Mouse (Mus musculus) forebrain, embryonic 12.5 days (tissue): ENCODE measurements around the gene Psmd9. TPM values are rescaled to one million over a fixed set of nuclear protein-coding genes. Genes with fewer than 3 reads are reported as not detected.

ENCODE experiments used
- ATAC-seq: fragments of 200-750 bp; cut with Nextera tagmentation; 2 replicates; pipeline ENCODE4 v1.8.0; 2017; ENCODE audit warnings: moderate TSS enrichment; ENCODE audit not compliant: low FRiP score
- H3K27ac ChIP-seq: fragments of 300-500 bp; sonication (generic); 2 replicates; pipeline ENCODE4 v1.5.1; 2016; ENCODE audit warnings: mild to moderate bottlenecking
- H3K27me3 ChIP-seq: fragments of 300-500 bp; sonication (generic); 2 replicates; pipeline ENCODE4 v1.6.1; 2016; ENCODE audit warnings: mild to moderate bottlenecking
- H3K36me3 ChIP-seq: fragments of 300-500 bp; sonication (generic); replicated peaks from 2 replicates; pipeline ENCODE4 v1.6.1; 2016; ENCODE audit warnings: mild to moderate bottlenecking
- H3K4me1 ChIP-seq: fragments of 300-500 bp; sonication (generic); 2 replicates; pipeline ENCODE4 v1.6.1; 2016
- H3K4me2 ChIP-seq: fragments of 300-500 bp; sonication (generic); 2 replicates; pipeline ENCODE4 v1.6.1; 2016; ENCODE audit warnings: mild to moderate bottlenecking, moderate library complexity
- H3K4me3 ChIP-seq: fragments of 300-500 bp; sonication (generic); replicated peaks from 2 replicates; pipeline ENCODE4 v1.5.1; 2016; ENCODE audit warnings: mild to moderate bottlenecking
- H3K9ac ChIP-seq: fragments of 300-500 bp; sonication (generic); 2 replicates; pipeline ENCODE4 v1.6.1; 2016; ENCODE audit warnings: mild to moderate bottlenecking
- H3K9me3 ChIP-seq: fragments of 300-500 bp; sonication (generic); 2 replicates; pipeline ENCODE4 v1.6.1; 2016
- WGBS: fragments of 180-500 bp; shearing (Covaris S2); methylation state at CpG from one replicate; pipeline ENCODE4 v1.1.7; 2016; 5-methylcytosine and 5-hydroxymethylcytosine counted together
- polyA plus RNA-seq: library from polyadenylated mRNA; unstranded; fragments of >200 nt; fragmentation: Nextera tagmentation; extraction: Ambion mirVana; gene quantifications from 2 replicates; pipeline ENCODE4 v1.2.1, GENCODE M21; 2016

The Psmd9 gene
- polyA plus RNA-seq, 1 experiment from 2014 or later, result 71.6 TPM

DNA sequence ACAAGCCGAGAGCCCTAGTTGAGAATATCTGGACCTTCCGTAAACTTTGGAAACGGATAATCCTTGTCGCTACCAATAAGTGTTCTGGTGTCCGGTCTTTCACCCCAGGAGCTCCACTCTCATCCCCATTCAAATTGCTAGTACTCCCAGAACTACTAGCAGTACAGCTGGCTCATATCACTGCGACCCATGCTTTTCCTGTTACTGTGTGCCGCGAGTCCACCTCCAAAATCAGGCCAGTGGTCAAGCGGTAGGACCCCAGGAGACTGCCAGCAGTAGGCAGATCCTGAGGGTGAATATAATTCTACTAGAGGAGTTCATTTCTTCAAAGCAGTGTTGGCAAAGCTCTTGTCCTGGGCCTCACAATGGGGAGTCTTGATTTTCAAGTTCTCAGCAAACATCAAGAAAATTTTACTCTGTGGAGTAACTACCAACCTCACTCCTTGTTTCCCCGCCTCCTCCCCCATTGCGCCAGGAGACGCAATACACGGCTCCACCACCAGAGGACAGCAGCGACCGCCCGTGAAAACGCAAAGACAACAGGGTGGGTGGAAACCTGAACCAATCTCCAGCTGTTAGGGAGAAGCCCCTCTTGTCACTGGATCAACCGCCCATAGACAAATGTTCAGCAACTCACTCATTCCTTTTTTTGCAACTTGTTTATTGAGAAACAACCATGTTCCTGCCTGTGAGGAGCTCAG lies 36.0 kb upstream of the Psmd9 start:
- peak overlapping the region; percentile 13 for H3K4me3 ChIP-seq
- H3K9ac ChIP-seq, result no peak overlapping the region
- ATAC-seq, result peak; percentile 6; the same call in 1 of the 2 replicates
- H3K27me3 ChIP-seq, result peaks cover 7% of the 10 kb centered on the region; the same call in 1 of the 2 replicates
- H3K4me1 ChIP-seq, result peaks cover 71% of the 10 kb centered on the region
- peak overlapping the region; percentile 100 for H3K4me2 ChIP-seq
- no peaks in the 10 kb centered on the region for H3K9me3 ChIP-seq
- H3K27ac ChIP-seq, result peak overlapping the region; percentile 100
- 19% methylated on average over 18 of the region's 18 CpGs for WGBS
- H3K36me3 ChIP-seq, result peaks cover 46% of the 10 kb centered on the region

- 22% methylated on average over 6 of the region's 7 CpGs for WGBS
- peak overlapping the region; percentile 13 for H3K4me3 ChIP-seq
- no peaks in the 10 kb centered on the region for H3K9me3 ChIP-seq
- H3K4me1 ChIP-seq, result peaks cover 73% of the 10 kb centered on the region
- peak overlapping the region; percentile 100 for H3K4me2 ChIP-seq
- ATAC-seq, result 0 out of 2 replicates have a peak, but pooled peaks have one; percentile 3
- H3K9ac ChIP-seq, result peak overlapping the region; percentile 99
- peak overlapping the region; percentile 100 for H3K27ac ChIP-seq
- H3K36me3 ChIP-seq, result peaks cover 42% of the 10 kb centered on the region
- H3K27me3 ChIP-seq, result peaks cover 7% of the 10 kb centered on the region; the same call in 1 of the 2 replicates
Measured at GRCm38 (mm10) chr5:123133784-123134143, 35.4 kb upstream of the Psmd9 start.

DNA sequence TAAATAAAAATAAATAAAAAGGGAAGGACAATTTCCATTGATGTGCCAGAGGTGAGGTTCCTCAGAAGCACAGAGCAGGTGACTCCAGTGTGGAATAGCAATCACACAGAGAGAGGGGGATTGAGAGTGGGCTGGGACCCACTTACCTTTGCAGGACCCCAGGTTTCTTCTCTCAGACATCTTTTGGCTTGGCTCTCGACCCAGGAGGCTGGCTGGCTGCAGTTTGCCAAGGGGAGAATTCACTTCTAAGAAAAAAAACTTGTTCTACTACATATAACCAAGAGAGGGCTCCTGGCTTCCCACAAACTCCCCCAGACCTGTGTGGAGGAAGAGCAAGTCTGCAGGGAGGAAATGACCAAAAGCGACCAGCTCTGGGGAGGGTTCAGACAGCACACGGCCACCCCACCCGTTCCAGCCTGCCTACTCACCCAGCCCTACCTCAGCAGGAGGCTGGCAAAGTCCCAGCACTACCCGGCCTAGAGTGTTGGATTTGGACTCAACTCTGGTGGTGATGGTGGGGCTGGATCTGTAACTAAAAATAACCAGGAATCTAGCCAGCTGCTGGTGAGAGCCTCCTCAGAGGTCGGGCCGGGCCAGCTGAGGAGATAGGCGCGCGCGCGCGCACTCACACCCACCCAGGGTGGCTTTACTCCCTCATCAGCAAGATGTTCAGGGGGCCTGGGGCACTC lies 34.9 kb upstream of the Psmd9 start:
- peaks cover 36% of the 10 kb centered on the region for H3K36me3 ChIP-seq
- H3K9ac ChIP-seq, result peak overlapping the region; percentile 99
- 38% methylated on average over 13 of the region's 13 CpGs for WGBS
- peak overlapping the region; percentile 81 for H3K4me3 ChIP-seq
- ATAC-seq, result no peak
- peak overlapping the region; percentile 100 for H3K27ac ChIP-seq
- H3K27me3 ChIP-seq, result peaks cover 7% of the 10 kb centered on the region; the same call in 1 of the 2 replicates
- peaks cover 73% of the 10 kb centered on the region for H3K4me1 ChIP-seq
- H3K4me2 ChIP-seq, result peak overlapping the region; percentile 100
- H3K9me3 ChIP-seq, result no peaks in the 10 kb centered on the region

DNA sequence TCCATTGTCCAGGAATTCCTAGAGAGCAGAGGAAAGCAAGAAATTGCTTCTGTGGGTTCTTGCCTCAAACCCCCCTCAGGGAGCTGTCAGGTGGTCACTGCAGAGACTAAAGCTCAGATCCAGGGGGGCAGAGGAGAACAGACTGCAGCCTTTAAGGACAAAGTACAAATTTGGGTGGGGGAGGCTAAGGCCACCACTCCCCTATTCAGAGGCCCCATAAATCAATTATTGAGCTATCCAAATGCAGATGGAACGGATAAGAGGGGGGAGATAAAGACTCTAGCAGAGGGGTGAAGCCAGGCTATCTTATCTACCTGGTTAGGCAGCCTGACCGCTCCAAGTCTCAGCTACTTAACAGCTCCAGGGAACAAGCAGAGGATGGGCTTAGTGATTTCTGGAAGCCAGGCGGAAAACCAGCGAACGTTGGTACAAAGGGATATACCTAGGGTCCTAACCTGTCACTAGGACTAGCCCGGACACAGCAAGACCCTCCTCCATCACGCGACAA lies 34.3 kb upstream of the Psmd9 start:
- WGBS, result 19% methylated on average over 8 of the region's 8 CpGs
- peak overlapping the region; percentile 81 for H3K4me3 ChIP-seq
- H3K9ac ChIP-seq, result peak overlapping the region; percentile 99
- peak overlapping the region; percentile 100 for H3K4me2 ChIP-seq
- peaks cover 7% of the 10 kb centered on the region; the same call in 1 of the 2 replicates for H3K27me3 ChIP-seq
- ATAC-seq, result no peak
- H3K27ac ChIP-seq, result peak overlapping the region; percentile 100
- H3K36me3 ChIP-seq, result peaks cover 31% of the 10 kb centered on the region
- peaks cover 73% of the 10 kb centered on the region for H3K4me1 ChIP-seq
- H3K9me3 ChIP-seq, result no peaks in the 10 kb centered on the region

- Histone ChIP-seq H3K4me2 (peak overlapping the region; percentile 100), H3K4me1 (peaks cover 73% of the 10 kb centered on the region), H3K9ac (peak overlapping the region; percentile 99), H3K27ac (peak overlapping the region; percentile 100), H3K36me3 (peaks cover 23% of the 10 kb centered on the region), H3K27me3 (peaks cover 7% of the 10 kb centered on the region; the same call in 1 of the 2 replicates), H3K4me3 (peak overlapping the region; percentile 81), H3K9me3 (no peaks in the 10 kb centered on the region)
- ATAC-seq, result no peak
- 5% methylated on average over 30 of the region's 30 CpGs for WGBS
Measured at GRCm38 (mm10) chr5:123135471-123136360, 33.5 kb upstream of the Psmd9 start.

DNA sequence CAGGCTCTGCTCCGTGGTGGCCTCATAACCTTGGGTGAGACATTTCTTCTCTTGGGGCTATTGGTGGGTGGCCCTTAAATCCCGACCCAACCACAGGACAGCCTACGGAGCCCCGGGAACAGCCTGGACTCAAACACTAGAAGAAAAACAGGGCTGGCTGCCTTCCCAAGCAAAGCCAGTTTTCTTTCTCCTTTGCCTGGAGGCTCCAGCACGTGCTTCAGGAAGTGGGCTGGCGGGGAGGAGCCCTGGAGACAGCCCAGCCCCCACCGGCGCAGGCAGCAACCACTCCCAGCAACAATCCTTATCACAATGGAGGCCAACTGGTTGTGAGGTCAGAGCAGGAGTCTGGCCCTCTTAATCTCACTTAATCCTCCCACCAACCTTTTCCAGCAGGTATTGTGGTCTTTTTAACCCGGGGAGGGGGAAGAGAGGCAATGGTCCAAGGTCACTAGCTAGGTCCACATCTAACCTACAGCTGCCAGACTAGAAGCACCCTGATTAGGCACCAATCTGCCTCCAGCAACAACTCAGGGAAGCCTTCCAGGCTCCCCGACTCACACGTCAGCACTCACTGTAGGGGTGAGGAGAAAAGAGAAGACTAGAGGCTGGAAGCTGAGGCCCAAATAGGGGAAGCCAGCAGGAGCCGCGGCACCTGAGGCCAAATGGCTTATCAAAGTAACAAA lies 32.7 kb upstream of the Psmd9 start:
- ATAC-seq, result no peak
- peak overlapping the region; percentile 99 for H3K9ac ChIP-seq
- peak overlapping the region; percentile 100 for H3K27ac ChIP-seq
- H3K4me2 ChIP-seq, result peak overlapping the region; percentile 100
- under 1% methylated on average over 13 of the region's 13 CpGs for WGBS
- H3K9me3 ChIP-seq, result no peaks in the 10 kb centered on the region
- peak overlapping the region; percentile 81 for H3K4me3 ChIP-seq
- H3K27me3 ChIP-seq, result peaks cover 3% of the 10 kb centered on the region; the same call in 1 of the 2 replicates
- peaks cover 69% of the 10 kb centered on the region for H3K4me1 ChIP-seq
- H3K36me3 ChIP-seq, result peaks cover 18% of the 10 kb centered on the region

DNA sequence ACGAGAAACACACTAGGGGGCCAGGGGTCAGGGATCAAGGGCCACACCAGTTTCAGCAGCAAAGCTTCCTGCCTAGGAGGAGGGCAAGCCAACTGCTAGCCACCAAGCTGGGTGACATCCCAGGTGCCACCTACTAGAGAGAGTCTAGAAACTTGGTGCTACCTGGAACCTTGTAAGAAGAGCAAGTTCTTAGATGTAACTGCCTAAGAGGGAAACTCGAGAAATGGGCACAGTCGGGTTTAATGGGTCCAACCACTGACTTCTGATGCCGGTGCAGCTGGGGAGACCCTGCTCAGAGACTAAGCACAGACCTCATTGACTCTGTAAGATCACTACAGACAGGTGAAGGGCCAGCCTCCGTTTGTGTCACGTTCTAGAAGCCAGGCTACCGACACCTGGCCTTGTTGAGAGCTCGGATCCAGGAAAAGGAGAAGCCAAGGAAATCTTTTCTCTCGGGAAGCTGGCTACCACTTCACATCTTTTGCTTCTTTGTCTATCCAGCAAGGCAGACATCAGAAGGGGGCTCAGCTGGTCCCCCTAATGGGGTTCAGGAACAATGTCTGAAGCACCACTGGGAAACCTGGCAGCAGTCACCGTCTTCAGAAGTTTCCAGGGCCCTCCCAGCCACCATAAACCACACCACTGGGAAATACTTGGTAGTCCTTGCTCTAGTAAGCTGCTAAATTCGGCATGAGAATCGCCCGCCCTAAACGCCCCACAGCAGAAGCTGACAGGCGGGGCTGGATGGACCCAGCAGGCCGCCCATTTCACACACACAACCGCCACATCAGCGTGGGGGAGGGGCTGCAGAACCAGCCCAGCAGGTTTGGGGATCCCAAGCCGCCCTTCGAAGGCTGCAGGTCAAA lies 31.9 kb upstream of the Psmd9 start:
- H3K36me3 ChIP-seq, result peaks cover 16% of the 10 kb centered on the region
- no peaks in the 10 kb centered on the region for H3K27me3 ChIP-seq
- no peak for ATAC-seq
- H3K4me2 ChIP-seq, result peak overlapping the region; percentile 100
- peak overlapping the region; percentile 100 for H3K27ac ChIP-seq
- peak overlapping the region; percentile 99 for H3K9ac ChIP-seq
- H3K4me1 ChIP-seq, result peaks cover 61% of the 10 kb centered on the region
- peak overlapping the region; percentile 81 for H3K4me3 ChIP-seq
- H3K9me3 ChIP-seq, result no peaks in the 10 kb centered on the region
- under 1% methylated on average over 20 of the region's 20 CpGs for WGBS

DNA sequence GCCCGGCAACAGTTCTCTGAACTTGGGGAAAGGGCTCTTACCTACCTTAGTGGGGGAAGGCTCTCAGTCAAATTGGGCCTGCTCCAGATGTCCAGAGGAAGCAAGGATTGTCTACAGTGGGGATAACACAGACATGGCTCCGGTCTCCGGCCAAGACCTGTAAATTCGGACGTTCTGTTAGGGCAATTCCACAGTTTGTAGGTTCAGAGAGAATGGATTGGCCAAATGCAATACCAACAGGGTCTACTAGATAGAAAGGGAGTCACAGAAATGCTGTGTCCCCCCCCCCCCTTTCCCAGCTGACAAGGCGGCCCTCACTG lies 31.3 kb upstream of the Psmd9 start:
- Histone ChIP-seq H3K4me3 (peak overlapping the region; percentile 81), H3K27ac (peak overlapping the region; percentile 100), H3K27me3 (no peaks in the 10 kb centered on the region), H3K4me1 (peaks cover 55% of the 10 kb centered on the region), H3K9ac (peak overlapping the region; percentile 99), H3K4me2 (peak overlapping the region; percentile 100), H3K36me3 (peaks cover 16% of the 10 kb centered on the region), H3K9me3 (no peaks in the 10 kb centered on the region)
- 0% methylated on average over 6 of the region's 6 CpGs for WGBS
- no peak for ATAC-seq

DNA sequence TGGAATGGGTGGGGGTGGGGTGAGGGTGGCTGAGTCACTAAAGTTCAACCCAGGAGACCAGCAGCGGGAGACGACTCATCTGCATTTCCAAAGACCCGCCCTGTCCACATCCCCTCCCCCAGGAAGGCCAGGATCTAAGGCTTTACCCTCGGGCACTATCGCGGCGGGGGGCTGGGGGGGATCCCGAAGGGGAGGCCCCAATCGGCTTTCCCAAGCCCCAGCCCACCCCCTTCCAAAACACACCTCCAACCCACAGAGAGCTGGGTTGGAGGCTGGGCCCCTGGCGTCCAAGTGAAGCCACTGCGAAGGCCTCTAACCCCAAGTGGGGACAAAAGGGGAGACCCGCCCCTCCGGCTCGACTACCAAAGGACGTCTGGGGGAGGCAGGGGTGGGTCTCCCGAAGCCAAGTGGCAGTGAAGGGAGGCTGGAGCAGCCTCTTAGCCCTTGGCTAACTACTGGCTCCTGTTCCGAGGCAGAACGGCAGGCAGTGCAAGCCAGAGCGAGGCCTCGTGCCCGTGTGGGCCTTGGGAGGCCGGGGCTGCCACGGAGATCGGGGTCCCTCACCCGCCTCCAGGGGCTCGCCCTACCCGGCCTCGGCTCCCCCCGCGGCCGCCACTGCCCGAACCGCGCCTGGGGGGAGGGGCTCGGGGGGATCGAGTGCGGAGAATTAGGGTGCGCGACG lies 30.8 kb upstream of the Psmd9 start:
- WGBS, result under 1% methylated on average over 34 of the region's 40 CpGs
- H3K4me1 ChIP-seq, result peaks cover 50% of the 10 kb centered on the region
- peak overlapping the region; percentile 100 for H3K27ac ChIP-seq
- ATAC-seq, result peak; percentile 49
- peaks cover 16% of the 10 kb centered on the region for H3K36me3 ChIP-seq
- peak overlapping the region; percentile 81 for H3K4me3 ChIP-seq
- no peaks in the 10 kb centered on the region for H3K9me3 ChIP-seq
- H3K27me3 ChIP-seq, result no peaks in the 10 kb centered on the region
- H3K9ac ChIP-seq, result peak overlapping the region; percentile 99
- H3K4me2 ChIP-seq, result peak overlapping the region; percentile 100

- Histone ChIP-seq H3K36me3 (peaks cover 16% of the 10 kb centered on the region), H3K4me1 (peaks cover 49% of the 10 kb centered on the region), H3K9ac (peak overlapping the region; percentile 99), H3K27ac (peak overlapping the region; percentile 100), H3K4me3 (peak overlapping the region; percentile 81), H3K9me3 (no peaks in the 10 kb centered on the region), H3K4me2 (peak overlapping the region; percentile 100), H3K27me3 (no peaks in the 10 kb centered on the region)
- ATAC-seq, result no peak
- WGBS, result under 1% methylated on average over 39 of the region's 39 CpGs
Measured at GRCm38 (mm10) chr5:123138953-123139721, 30.1 kb upstream of the Psmd9 start.
